Mouse (Mus musculus) pancreas, adult 10 weeks (tissue): Measurements from ENCODE around the gene Doc2a. TPM values are rescaled to one million over a fixed set of nuclear protein-coding genes. Genes with fewer than 3 reads are reported as not detected.

Experiments used
- polyA plus RNA-seq: library from polyadenylated mRNA; stranded (reverse); fragments of 350-450 nt; fragmentation: Illumina TruSeq; extraction: RNeasy Lipid Tissue Mini Kit (QIAGEN cat#74804); gene quantifications from one replicate; pipeline ENCODE4 v1.2.3, GENCODE M21; 2015; ENCODE audit warnings: low read depth, low replicate concordance; ENCODE audit not compliant: insufficient read depth

Gene Doc2a
- polyA plus RNA-seq, result not detected

DNA sequence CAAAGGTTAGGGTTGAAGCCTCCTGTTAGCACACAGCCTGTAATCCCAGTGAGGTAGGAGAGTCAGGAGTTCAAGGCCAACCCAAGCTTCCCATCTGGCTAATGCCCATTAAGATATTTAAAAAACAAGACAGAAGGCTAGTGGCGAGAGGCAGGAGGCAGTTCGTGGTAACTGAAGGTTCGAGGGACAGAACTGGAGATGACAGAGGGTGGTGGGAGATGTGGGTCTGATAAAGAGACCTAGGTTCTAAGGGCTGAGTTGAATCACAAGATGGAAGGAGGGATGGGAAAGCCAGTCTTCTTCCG, at the start of gene Doc2a:
Gene Doc2a (plus strand): TSS at position 301 of the 305 bp plus-strand sequence.

DNA sequence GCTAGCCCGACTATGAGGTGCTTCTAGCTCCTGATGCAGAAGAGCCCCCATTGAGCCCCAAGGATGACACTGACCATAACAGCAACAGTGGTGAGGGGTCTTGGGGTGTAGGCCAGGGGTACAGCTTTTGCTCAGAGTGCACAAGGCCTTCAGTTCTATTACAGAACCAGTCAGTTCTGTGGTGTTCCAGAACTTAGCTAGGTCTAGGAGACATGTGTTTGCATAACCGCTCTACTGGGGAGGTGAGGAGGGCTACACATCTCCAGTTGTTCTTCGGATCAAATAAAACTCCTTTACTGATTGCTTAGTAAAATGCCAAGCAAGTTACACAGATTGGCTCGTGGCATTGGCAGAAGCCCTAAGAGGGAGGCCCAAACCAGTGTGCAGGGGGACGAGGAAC, 15.7 kb upstream of the Doc2a start, which contains the start of gene 4930451I11Rik:
Gene 4930451I11Rik (minus strand): TSS at position 101 of the 400 bp plus-strand sequence.

GRCm38 (mm10) chr7:126861429-126862130, 14.4 kb downstream of the Doc2a start, which contains the start of gene Hirip3:
Gene Hirip3 (plus strand): TSS chr7:126861972.

DNA sequence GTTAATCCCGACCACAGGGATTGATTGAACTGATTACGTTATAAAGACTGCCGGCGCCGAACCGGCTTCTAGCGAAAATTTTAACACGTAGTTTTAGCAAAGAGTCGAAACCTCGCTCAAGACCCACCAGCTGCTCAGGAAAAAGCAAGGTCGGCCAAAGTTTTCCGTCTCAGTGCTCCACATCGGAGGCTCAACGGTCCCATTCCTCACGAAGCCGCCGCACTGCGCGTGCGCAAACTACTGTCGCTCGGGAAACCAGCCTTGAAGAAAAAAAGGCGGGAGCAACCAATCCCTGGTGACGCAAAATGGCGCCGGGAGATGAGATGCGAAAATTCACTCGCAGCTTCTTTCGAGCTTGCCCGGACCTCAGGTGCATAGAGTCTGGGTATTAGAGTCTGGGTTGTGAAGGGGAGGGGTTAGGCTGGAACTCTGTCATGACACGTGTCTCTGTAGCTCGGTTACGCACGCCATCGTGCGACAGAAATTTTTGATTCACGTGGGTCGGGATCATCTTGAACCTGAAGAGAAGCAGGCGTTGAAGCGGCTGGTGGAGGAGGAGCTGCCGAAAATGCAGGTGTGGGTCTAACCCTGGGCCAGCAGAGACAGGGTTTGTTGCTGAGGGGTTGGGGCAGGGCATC, 15.1 kb downstream of the Doc2a start, which contains the start of gene Ino80e:
Gene Ino80e (minus strand): TSS at position 231 of the 638 bp plus-strand sequence.

DNA sequence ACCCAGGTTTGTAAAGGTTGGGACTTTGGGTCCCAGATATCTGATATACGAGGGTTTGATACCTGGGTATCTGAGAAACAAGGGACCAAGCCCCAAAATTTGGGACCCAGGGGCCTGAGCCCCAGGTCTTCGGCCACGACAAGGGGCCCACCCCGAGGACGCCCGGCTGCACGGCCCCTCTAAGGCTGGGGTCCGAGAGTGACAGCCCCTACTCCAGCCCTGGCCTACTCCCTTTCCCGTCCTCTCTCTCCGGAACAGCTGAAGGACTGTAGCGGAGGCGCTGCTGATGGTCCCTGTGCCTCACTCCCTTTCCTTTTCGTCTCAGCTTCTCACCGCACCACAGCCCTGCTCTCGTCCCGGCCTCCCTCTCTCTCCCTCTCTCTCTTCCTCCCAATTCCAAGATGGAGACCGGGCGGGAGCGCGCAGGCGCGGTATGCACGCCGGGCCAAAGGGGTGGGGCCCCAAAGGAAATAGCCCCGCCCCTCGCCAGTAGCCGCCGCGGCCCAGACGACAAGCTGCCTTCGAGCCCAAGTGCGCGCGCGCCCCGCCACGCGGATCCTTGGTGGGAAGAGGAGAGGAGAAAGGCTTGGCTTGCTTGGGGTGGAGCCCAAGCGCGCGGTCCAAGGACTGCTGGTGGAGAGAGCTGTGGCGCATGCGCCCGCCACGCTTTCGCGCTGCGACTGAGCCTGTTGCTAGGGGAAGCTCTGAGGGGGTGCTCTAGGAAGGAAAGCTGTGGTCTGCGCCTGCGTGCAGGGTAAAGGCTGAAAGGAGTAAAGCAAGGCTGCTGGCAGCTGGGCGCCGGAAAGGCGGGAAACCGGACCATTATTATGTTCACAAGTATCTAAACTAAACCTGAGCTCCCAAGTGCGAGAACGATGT, 37.3 kb downstream of the Doc2a start, which contains the start of gene Taok2:
Gene Taok2 (minus strand): TSS at position 418 of the 879 bp plus-strand sequence.

Other genes with a start within 250 kb of the Doc2a start
- 3,774 TPM for gene Nupr1, start 216.6 kb upstream of the Doc2a start, polyA plus RNA-seq
- gene Sgf29, start 198.1 kb upstream of the Doc2a start, polyA plus RNA-seq, result 23.8 TPM
- 32.4 TPM for gene Sult1a1, start 171.0 kb upstream of the Doc2a start, polyA plus RNA-seq
- 43.5 TPM for gene Bola2, start 152.0 kb upstream of the Doc2a start, polyA plus RNA-seq
- 3.1 TPM for gene Slx1b, start 151.6 kb upstream of the Doc2a start, polyA plus RNA-seq
- 7.3 TPM for gene Coro1a, start 139.6 kb upstream of the Doc2a start, polyA plus RNA-seq
- gene Mapk3, start 87.8 kb upstream of the Doc2a start, polyA plus RNA-seq, result 50.5 TPM
- gene Gdpd3, start 81.1 kb upstream of the Doc2a start, polyA plus RNA-seq, result 2.5 TPM
- 86.3 TPM for gene Ypel3, start 70.5 kb upstream of the Doc2a start, polyA plus RNA-seq
- gene Tbx6, start 65.9 kb upstream of the Doc2a start, polyA plus RNA-seq, result 1.9 TPM
- 30.4 TPM for gene Ppp4c, start 54.9 kb upstream of the Doc2a start, polyA plus RNA-seq
- 3.8 TPM for gene Fam57b, start 49.7 kb upstream of the Doc2a start, polyA plus RNA-seq
- not detected for gene 4930451I11Rik, start 15.8 kb upstream of the Doc2a start, polyA plus RNA-seq
- gene Hirip3, start 14.6 kb downstream of the Doc2a start, polyA plus RNA-seq, result 4.6 TPM
- gene Ino80e, start 15.0 kb downstream of the Doc2a start, polyA plus RNA-seq, result 12.9 TPM
- 31.1 TPM for gene Taok2, start 37.3 kb downstream of the Doc2a start, polyA plus RNA-seq
- 29.4 TPM for gene Tmem219, start 75.5 kb downstream of the Doc2a start, polyA plus RNA-seq
- gene Kctd13, start 81.5 kb downstream of the Doc2a start, polyA plus RNA-seq, result 3.6 TPM
- 3.6 TPM for gene Asphd1, start 102.2 kb downstream of the Doc2a start, polyA plus RNA-seq
- 17.7 TPM for gene Sez6l2, start 103.1 kb downstream of the Doc2a start, polyA plus RNA-seq
- gene Cdipt, start 128.5 kb downstream of the Doc2a start, polyA plus RNA-seq, result 28.6 TPM
- 1.6 TPM for gene Cdiptos, start 128.7 kb downstream of the Doc2a start, polyA plus RNA-seq
- 10.7 TPM for gene Mvp, start 167.2 kb downstream of the Doc2a start, polyA plus RNA-seq
- not detected for gene Pagr1b, start 169.1 kb downstream of the Doc2a start, polyA plus RNA-seq
- 17.2 TPM for gene Pagr1a, start 169.9 kb downstream of the Doc2a start, polyA plus RNA-seq
- 3.3 TPM for gene Gm42742, start 173.7 kb downstream of the Doc2a start, polyA plus RNA-seq
- gene Prrt2, start 173.8 kb downstream of the Doc2a start, polyA plus RNA-seq, result 0.76 TPM
- 33.7 TPM for gene Maz, start 179.6 kb downstream of the Doc2a start, polyA plus RNA-seq
- gene Kif22, start 195.1 kb downstream of the Doc2a start, polyA plus RNA-seq, result 0.39 TPM
- gene Zg16, start 239.9 kb downstream of the Doc2a start, polyA plus RNA-seq, result 25,813 TPM
- gene AI467606, start 243.9 kb downstream of the Doc2a start, polyA plus RNA-seq, result 2.4 TPM